Mouse (Mus musculus): Measurements from ENCODE around the gene Trip11. TPM values are rescaled to one million over a fixed set of nuclear protein-coding genes. Genes with fewer than 3 reads are reported as not detected.

The Trip11 gene
- polyA plus RNA-seq, 1 experiment = 3.3 TPM

GRCm38 (mm10) chr12:101789767-101790166 lies 123.3 kb downstream of the Trip11 start:
- Histone ChIP-seq H3K27me3 (ENCODE audit: control insufficient read depth, insufficient read depth, low read length) (no peaks in the 10 kb centered on the region), H3K36me3 (ENCODE audit: control insufficient read depth, insufficient read depth, low read length) (no peaks in the 10 kb centered on the region), H3K27ac (ENCODE audit: insufficient read depth, low read length) (no peak overlapping the region), H3K4me3 (ENCODE audit: extremely low read depth, insufficient read depth, insufficient read length) (no peak overlapping the region), H3K4me1 (ENCODE audit: control insufficient read depth, insufficient read depth, insufficient read length) (no peaks in the 10 kb centered on the region)
- WGBS = 81% methylated on average over 3 of the region's 3 CpGs
- TF ChIP-seq CTCF (IDR thresholded peaks at IDR 0.05; ENCODE audit: extremely low read depth, insufficient read depth, insufficient read length, insufficient replicate concordance) = no peak
- TF ChIP-seq POLR2A (IDR thresholded peaks at IDR 0.05; ENCODE audit: low read depth, low read length) = no peak
- no peak for DNase-seq (ENCODE audit: low read depth in 1 of 2, low spot score in 2 of 2)

DNA sequence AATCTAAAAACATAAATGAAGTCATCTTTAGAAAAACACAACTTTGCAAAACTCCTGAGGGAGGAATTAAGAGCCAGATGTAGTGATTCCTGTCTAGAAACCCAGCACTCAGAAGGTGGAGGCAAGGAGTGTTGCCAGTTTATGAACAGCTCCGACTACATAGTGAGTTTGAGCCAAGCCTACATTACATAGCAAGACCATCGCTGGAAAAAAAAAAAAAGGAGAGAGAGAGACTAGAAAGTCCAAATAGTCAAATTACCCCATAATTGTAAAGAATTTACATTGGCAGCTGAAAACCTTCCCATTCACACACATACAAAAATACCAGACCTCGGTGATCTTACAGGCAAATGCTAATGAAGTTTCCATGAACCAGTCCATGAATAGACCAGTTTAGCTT lies 123.8 kb downstream of the Trip11 start:
- WGBS = 79% methylated on average over 3 of the region's 3 CpGs
- Histone ChIP-seq H3K27me3 (ENCODE audit: control insufficient read depth, insufficient read depth, low read length) (no peaks in the 10 kb centered on the region), H3K36me3 (ENCODE audit: control insufficient read depth, insufficient read depth, low read length) (no peaks in the 10 kb centered on the region), H3K4me3 (ENCODE audit: extremely low read depth, insufficient read depth, insufficient read length) (no peak overlapping the region), H3K4me1 (ENCODE audit: control insufficient read depth, insufficient read depth, insufficient read length) (no peaks in the 10 kb centered on the region), H3K27ac (ENCODE audit: insufficient read depth, low read length) (no peak overlapping the region)
- DNase-seq (ENCODE audit: low read depth in 1 of 2, low spot score in 2 of 2) = no peak
- TF ChIP-seq CTCF (IDR thresholded peaks at IDR 0.05; ENCODE audit: extremely low read depth, insufficient read depth, insufficient read length, insufficient replicate concordance) = no peak
- no peak for TF ChIP-seq POLR2A (IDR thresholded peaks at IDR 0.05; ENCODE audit: low read depth, low read length)

Other genes starting within 250 kb of the Trip11 start
- gene Tc2n, start 194.7 kb downstream of the Trip11 start, polyA plus RNA-seq (2012; rRNA removed) = 0.05 and 0.11 TPM in 2 replicates
- gene Fbln5, start 94.2 kb downstream of the Trip11 start, polyA plus RNA-seq (2012; rRNA removed) = 60.5 and 64.2 TPM in 2 replicates
- 2.4 and 3.0 TPM in 2 replicates for gene Atxn3, start 45.0 kb upstream of the Trip11 start, polyA plus RNA-seq (2012; rRNA removed)
- gene Cpsf2, start 62.7 kb upstream of the Trip11 start, polyA plus RNA-seq (2012; rRNA removed) = 3.2 and 3.6 TPM in 2 replicates
- not detected in 2 replicates for gene Slc24a4, start 215.5 kb upstream of the Trip11 start, polyA plus RNA-seq (2012; rRNA removed)

Data from spleen, adult 2 months (tissue).